Mouse (Mus musculus): Measurements from ENCODE around the gene 2010111I01Rik. TPM values are rescaled to one million over a fixed set of nuclear protein-coding genes. Genes with fewer than 3 reads are reported as not detected.
A peak's percentile ranks its signal among the peaks of the same experiment; 100 is the strongest.
"Not testable (repeated sequence)": the region's sequence is repeated elsewhere in the genome, so short reads cannot be mapped to it uniquely, and the experiment has no call there.

2010111I01Rik gene
- polyA plus RNA-seq, 1 experiment from 2014 or later: 17.2 TPM

GRCm38 (mm10) chr13:63216537-63216936 lies 251.8 kb downstream of the 2010111I01Rik start:
- Histone ChIP-seq H3K9ac (no peak overlapping the region), H3K27ac (no peak overlapping the region), H3K9me3 (replicated peaks) (no peaks in the 10 kb centered on the region), H3K4me1 (no peaks in the 10 kb centered on the region), H3K4me2 (no peak overlapping the region), H3K36me3 (no peaks in the 10 kb centered on the region; the same call in 1 of the 2 replicates), H3K4me3 (no peak overlapping the region), H3K27me3 (replicated peaks) (no peaks in the 10 kb centered on the region)
- ATAC-seq: no peak

GRCm38 (mm10) chr13:63223026-63223770 lies 258.5 kb downstream of the 2010111I01Rik start:
- H3K27me3 ChIP-seq (replicated peaks): no peaks in the 10 kb centered on the region
- no peaks in the 10 kb centered on the region for H3K36me3 ChIP-seq
- H3K27ac ChIP-seq: no peak overlapping the region
- WGBS (ENCODE audit: insufficient replicate concordance): 80% methylated on average over 8 of the region's 8 CpGs
- ATAC-seq: no peak
- no peaks in the 10 kb centered on the region for H3K9me3 ChIP-seq (replicated peaks)
- H3K4me3 ChIP-seq: no peak overlapping the region
- no peak overlapping the region for H3K9ac ChIP-seq
- no peak overlapping the region for H3K4me2 ChIP-seq
- H3K4me1 ChIP-seq: no peaks in the 10 kb centered on the region

- WGBS (ENCODE audit: insufficient replicate concordance): 76% methylated on average over 8 of the region's 8 CpGs
- ATAC-seq: no peak
Observed at GRCm38 (mm10) chr13:63225796-63226583, 261.3 kb downstream of the 2010111I01Rik start.

GRCm38 (mm10) chr13:63227785-63228184 lies 263.1 kb downstream of the 2010111I01Rik start:
- Histone ChIP-seq H3K9ac (no peak overlapping the region), H3K4me2 (no peak overlapping the region), H3K4me3 (no peak overlapping the region), H3K27me3 (replicated peaks) (no peaks in the 10 kb centered on the region), H3K27ac (no peak overlapping the region), H3K36me3 (no peaks in the 10 kb centered on the region), H3K4me1 (0 out of 2 replicates have a peak, but pooled peaks cover 8% of the 10 kb centered on the region), H3K9me3 (replicated peaks) (no peaks in the 10 kb centered on the region)
- no peak for ATAC-seq
- WGBS (ENCODE audit: insufficient replicate concordance): 63% methylated on average over 3 of the region's 3 CpGs

More at GRCm38 (mm10) chr13:63225796-63226583, 261.3 kb downstream of the 2010111I01Rik start:
- no peaks in the 10 kb centered on the region for H3K27me3 ChIP-seq (replicated peaks)
- H3K4me2 ChIP-seq: no peak overlapping the region
- H3K9ac ChIP-seq: no peak overlapping the region
- 0 out of 2 replicates have a peak, but pooled peaks cover under 1% of the 10 kb centered on the region for H3K4me1 ChIP-seq
- H3K36me3 ChIP-seq: no peaks in the 10 kb centered on the region
- H3K9me3 ChIP-seq (replicated peaks): no peaks in the 10 kb centered on the region
- no peak overlapping the region for H3K27ac ChIP-seq
- no peak overlapping the region for H3K4me3 ChIP-seq

DNA sequence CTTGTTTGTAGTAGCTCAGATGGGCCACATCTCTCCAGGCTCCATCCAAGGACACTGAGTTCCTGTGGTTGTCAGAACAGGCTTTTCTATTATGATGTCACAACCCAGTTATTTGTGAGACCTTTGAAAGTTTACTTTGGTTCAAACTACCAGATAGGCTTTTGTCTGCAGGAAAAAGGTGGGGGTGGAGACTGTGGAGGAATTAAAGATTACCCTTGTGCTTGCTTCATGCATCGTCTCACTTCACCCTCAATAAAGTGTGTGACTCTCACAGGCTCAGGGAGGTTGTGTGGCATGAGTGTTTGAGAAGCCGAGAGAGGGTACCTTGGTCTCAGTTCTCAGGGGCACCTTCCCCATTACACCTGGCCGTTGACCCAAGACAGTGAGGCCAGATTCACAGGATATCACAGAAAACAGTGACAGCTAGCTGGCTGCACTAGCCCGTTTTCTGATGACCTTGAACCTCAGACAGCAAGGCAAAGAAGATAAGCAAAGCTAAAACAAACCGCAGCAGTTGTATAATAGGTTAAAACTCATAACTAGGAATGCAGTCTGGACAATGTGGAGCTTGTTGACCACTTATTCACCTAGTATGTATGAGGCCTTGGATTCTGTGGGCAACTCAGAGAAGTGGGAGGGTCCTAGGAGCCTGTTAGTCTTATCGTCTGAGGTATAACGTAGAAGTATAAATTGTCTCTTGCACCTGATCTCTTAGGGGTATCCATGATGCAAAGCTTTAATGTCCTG lies 266.4 kb downstream of the 2010111I01Rik start:
- WGBS (ENCODE audit: insufficient replicate concordance): 52% methylated on average over 7 of the region's 7 CpGs
- 0 out of 2 replicates have a peak, but pooled peaks cover 15% of the 10 kb centered on the region for H3K4me1 ChIP-seq
- no peak overlapping the region for H3K4me2 ChIP-seq
- no peaks in the 10 kb centered on the region for H3K27me3 ChIP-seq (replicated peaks)
- 0 out of 2 replicates have a peak, but pooled peaks have one; percentile 18 for ATAC-seq
- H3K27ac ChIP-seq: peak overlapping the region; percentile 16; the same call in 1 of the 2 replicates
- H3K4me3 ChIP-seq: no peak overlapping the region
- H3K9me3 ChIP-seq (replicated peaks): no peaks in the 10 kb centered on the region
- no peak overlapping the region for H3K9ac ChIP-seq
- H3K36me3 ChIP-seq: no peaks in the 10 kb centered on the region

GRCm38 (mm10) chr13:63231702-63232070 lies 267.0 kb downstream of the 2010111I01Rik start:
- H3K4me3 ChIP-seq: no peak overlapping the region
- H3K9ac ChIP-seq: no peak overlapping the region
- no peaks in the 10 kb centered on the region for H3K27me3 ChIP-seq (replicated peaks)
- ATAC-seq: no peak
- H3K4me2 ChIP-seq: no peak overlapping the region
- peak overlapping the region; percentile 16; the same call in 1 of the 2 replicates for H3K27ac ChIP-seq
- no peaks in the 10 kb centered on the region for H3K36me3 ChIP-seq
- H3K9me3 ChIP-seq (replicated peaks): no peaks in the 10 kb centered on the region
- 0 out of 2 replicates have a peak, but pooled peaks cover 16% of the 10 kb centered on the region for H3K4me1 ChIP-seq
- WGBS (ENCODE audit: insufficient replicate concordance): 30% methylated on average over 3 of the region's 3 CpGs

- 0 out of 2 replicates have a peak, but pooled peaks cover 16% of the 10 kb centered on the region for H3K4me1 ChIP-seq
- H3K27ac ChIP-seq: no peak overlapping the region
- H3K9me3 ChIP-seq (replicated peaks): no peaks in the 10 kb centered on the region
- no peak overlapping the region for H3K9ac ChIP-seq
- 56% methylated on average over 2 of the region's 2 CpGs for WGBS (ENCODE audit: insufficient replicate concordance)
- H3K36me3 ChIP-seq: no peaks in the 10 kb centered on the region
- H3K4me3 ChIP-seq: no peak overlapping the region
- no peaks in the 10 kb centered on the region for H3K27me3 ChIP-seq (replicated peaks)
- no peak overlapping the region for H3K4me2 ChIP-seq
- no peak for ATAC-seq
Observed at GRCm38 (mm10) chr13:63232558-63232957, 267.9 kb downstream of the 2010111I01Rik start.

DNA sequence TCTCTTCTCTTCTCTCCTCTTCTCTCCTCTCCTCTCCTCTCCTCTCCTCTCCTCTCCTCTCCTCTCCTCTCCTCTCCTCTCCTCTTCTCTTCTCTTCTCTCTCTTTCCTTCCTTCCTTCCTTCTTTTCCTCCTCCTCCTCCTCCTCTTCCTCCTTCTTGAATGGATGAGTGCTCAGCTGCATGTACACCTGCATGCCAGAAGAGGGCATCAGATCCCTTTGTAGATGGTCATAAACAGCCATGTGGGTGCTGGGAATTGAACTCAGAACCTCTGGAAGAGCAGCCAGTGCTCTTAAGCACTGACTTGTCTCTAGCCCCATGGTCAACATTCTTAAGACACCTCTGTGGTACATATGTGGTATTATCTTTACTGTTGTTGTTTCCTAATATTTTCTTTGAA lies 269.8 kb downstream of the 2010111I01Rik start:
- H3K4me2 ChIP-seq; H3K9me3 ChIP-seq (replicated peaks); H3K27me3 ChIP-seq (replicated peaks); H3K36me3 ChIP-seq; H3K27ac ChIP-seq; ATAC-seq; H3K4me3 ChIP-seq; H3K9ac ChIP-seq: not testable (repeated sequence)
- H3K4me1 ChIP-seq: peaks cover 23% of the 10 kb centered on the region

- H3K27ac ChIP-seq: no peak overlapping the region
- H3K4me3 ChIP-seq: no peak overlapping the region
- no peak overlapping the region for H3K4me2 ChIP-seq
- WGBS (ENCODE audit: insufficient replicate concordance): 66% methylated on average over 3 of the region's 3 CpGs
- ATAC-seq: no peak
- H3K27me3 ChIP-seq (replicated peaks): no peaks in the 10 kb centered on the region
- H3K4me1 ChIP-seq: peaks cover 27% of the 10 kb centered on the region
- no peaks in the 10 kb centered on the region for H3K9me3 ChIP-seq (replicated peaks)
- H3K36me3 ChIP-seq: no peaks in the 10 kb centered on the region
- H3K9ac ChIP-seq: no peak overlapping the region
Observed at GRCm38 (mm10) chr13:63235551-63235950, 270.9 kb downstream of the 2010111I01Rik start.

DNA sequence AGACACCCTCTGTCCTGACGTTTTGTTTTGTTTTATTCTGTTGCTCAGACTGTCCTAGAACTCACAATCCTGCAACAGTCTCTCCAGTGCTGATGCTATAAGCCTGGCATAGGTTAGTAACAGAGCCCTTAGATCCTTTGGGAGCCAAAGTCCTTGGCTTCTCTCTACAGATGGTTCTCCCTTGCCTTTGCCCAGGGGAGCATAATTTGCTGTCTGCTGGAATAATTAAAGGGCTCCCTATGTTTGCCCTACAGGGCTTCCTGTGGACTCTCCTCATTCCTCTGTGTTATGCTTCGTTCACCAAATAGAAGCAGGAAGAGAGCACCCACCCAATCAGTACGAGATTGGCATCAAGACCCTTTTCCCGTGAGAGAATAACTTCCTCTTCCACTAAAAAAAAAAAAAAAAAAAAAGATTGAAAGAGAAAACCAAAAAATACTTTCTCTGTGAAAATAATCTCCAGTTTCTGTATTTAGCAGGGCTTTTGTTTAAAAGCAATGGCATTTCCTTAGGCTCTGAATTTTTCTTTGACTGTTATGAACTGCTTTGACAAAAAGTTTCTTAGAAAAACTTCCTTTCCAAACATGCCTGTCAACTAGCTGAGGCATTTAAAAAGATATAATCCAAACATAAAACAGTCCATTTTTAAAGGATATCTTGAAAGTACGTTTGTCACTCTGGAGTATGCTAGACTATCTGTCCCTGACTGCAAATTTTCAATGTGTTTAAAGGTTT lies 271.6 kb downstream of the 2010111I01Rik start:
- no peaks in the 10 kb centered on the region for H3K27me3 ChIP-seq (replicated peaks)
- 29% methylated on average over 5 of the region's 5 CpGs for WGBS (ENCODE audit: insufficient replicate concordance)
- H3K4me1 ChIP-seq: peaks cover 30% of the 10 kb centered on the region
- no peak overlapping the region for H3K27ac ChIP-seq
- no peak for ATAC-seq
- no peak overlapping the region for H3K4me2 ChIP-seq
- no peaks in the 10 kb centered on the region for H3K9me3 ChIP-seq (replicated peaks)
- H3K4me3 ChIP-seq: no peak overlapping the region
- H3K36me3 ChIP-seq: no peaks in the 10 kb centered on the region
- H3K9ac ChIP-seq: no peak overlapping the region

DNA sequence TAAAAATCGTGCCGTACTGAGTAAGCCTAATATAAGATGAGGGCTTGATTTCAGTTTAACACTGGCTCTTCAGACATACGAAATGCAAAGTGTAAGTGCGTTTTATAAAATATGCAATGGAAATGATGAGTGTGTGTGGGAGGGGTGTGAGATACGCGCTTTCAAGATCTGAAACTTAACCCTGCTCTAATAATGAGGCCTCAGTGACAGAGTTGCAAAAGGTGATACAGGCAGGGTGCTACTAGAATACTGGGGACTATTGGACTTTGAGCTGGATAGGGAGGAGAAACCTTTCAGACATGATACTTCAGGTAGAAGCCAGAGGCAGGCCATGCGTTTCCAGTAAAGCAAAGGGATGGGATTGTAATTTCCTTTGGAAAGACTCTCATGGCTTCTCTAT lies 273.4 kb downstream of the 2010111I01Rik start:
- no peak for ATAC-seq
- Histone ChIP-seq H3K4me2 (no peak overlapping the region), H3K27me3 (replicated peaks) (no peaks in the 10 kb centered on the region), H3K36me3 (no peaks in the 10 kb centered on the region), H3K27ac (no peak overlapping the region), H3K4me1 (peaks cover 31% of the 10 kb centered on the region), H3K9ac (no peak overlapping the region), H3K4me3 (no peak overlapping the region), H3K9me3 (replicated peaks) (no peaks in the 10 kb centered on the region)
- WGBS (ENCODE audit: insufficient replicate concordance): 90% methylated on average over 7 of the region's 7 CpGs
